Mouse (Mus musculus) gastrocnemius, postnatal 25 days (tissue): ENCODE results near the gene Rad51b. TPM values are rescaled to one million over a fixed set of nuclear protein-coding genes. Genes with fewer than 3 reads are reported as not detected.
A peak's percentile ranks its signal among the peaks of the same experiment; 100 is the strongest.

Experiments used
- DNase-seq: peaks from one replicate; pipeline ENCODE4 v3.0.0; 2022
- total RNA-seq, 2 experiments: library from RNA; stranded (reverse); gene quantifications; 1 replicate in 1 of 2; 2 replicates in 1 of 2; pipeline ENCODE4 v1.2.3; 2021

The Rad51b gene
- total RNA-seq, 2 experiments from 2014 or later = 0.13 TPM; not detected in 1

DNA sequence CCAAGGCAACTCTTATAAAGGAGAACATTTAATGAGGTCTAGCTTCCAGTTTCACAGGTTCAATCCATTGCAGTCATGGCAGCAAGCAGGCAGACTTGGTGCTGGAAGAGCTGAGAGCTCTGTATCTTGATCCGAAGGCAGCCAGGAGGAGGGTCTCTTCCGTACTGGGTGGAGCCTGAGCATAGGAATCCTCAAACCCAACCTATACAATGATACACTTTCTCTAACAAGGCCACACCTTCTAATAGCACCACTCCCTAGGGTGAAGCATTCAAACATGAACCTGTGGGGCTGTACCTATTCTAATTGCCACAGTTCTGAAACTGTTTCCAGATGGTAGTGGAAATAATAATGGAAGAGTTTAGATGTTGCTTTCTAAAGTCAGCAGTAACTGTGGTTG, 33.5 kb downstream of the Rad51b start:
- DNase-seq = no peak

DNA sequence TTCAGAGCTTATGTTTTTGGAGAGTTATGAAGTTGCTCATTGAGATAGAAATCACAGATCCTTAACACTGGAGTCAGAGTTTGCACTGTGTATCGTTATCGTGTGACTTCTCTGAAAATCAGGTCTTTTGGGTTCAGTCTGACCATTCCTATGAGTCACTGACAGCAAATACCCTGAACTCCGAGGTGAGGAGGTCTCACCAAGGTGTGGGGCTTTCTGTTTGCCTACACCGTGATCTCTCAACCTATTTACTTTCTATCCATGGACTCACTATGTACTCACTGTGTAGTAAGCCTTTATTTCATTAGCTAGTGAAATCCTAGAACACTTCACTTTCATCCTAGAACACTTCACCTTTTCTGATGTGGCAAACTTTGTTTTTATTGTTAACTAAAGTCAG, 34.6 kb downstream of the Rad51b start:
- DNase-seq = no peak

- DNase-seq = no peak
Measured at GRCm38 (mm10) chr12:79338791-79339190, 41.7 kb downstream of the Rad51b start.

DNA sequence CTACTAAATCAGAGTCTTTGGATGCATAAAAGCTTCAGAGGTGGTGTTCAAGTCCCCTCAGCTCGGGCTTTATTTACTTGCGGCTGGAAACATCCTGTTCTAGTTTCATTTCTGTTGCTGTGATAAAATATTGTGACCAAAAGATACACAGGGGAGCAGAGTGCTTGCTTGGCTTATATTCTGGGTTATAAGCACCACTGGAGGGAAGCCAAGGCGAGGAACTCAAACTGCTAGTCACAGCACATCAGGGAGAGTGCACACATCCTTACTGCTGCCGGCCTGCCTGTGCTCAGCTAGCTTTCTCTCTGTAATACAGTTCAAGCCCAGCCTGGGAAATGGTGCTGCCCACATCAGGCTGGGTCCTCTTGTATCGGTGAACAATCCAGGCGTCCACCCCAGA, 43.4 kb downstream of the Rad51b start:
- no peak for DNase-seq

DNA sequence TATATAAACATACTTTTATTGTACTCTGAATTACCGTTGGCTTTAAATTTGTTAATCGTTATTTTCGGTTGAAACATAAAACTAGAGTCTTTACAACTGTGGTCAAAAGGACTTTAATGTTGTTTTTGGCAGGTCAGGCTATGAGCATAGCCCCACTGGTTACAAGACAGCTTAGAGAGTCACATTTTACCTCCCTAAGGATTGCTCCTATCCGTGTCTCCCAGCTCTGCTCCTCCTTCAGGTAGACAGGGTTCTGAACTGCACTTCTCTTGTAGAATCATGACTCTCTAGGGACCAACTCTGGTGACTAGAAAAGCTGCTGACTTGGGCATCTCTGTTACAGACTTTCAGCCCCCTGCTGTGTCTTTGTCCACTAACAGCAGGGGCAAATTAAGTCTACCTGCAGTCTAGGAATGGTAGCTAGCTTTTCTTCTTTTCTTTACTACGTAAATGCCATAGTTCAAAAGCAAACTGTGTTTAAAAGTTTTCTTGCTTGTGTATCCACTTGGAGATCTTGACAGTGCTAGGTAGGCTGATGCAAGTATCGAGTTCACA, 44.3 kb downstream of the Rad51b start:
- no peak for DNase-seq

DNA sequence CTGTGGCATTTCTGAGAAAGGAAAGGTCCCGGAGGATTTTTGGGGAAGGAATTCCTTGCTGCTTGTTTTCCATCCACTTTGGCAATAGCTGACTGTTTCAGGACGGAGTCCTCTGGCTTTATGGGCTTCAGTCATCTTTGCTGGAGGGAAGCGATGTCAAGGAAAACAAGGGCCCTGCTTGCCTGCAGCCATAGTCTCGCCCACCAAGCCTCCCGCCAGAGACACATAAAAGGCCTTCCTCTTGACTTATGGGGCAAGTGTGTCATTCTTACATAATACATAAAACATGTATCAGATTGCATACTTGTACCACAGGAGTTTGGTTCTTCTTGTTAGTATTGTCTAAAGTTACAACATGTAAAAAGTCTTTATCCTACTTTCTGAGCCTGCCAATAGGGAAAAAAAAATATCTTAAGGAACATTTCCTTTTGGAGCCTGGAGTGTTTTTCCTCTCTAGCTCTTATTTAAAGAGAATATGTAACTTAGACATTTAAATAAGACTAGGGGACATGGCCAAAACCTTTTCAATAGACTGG, 49.2 kb downstream of the Rad51b start:
- no peak for DNase-seq

DNA sequence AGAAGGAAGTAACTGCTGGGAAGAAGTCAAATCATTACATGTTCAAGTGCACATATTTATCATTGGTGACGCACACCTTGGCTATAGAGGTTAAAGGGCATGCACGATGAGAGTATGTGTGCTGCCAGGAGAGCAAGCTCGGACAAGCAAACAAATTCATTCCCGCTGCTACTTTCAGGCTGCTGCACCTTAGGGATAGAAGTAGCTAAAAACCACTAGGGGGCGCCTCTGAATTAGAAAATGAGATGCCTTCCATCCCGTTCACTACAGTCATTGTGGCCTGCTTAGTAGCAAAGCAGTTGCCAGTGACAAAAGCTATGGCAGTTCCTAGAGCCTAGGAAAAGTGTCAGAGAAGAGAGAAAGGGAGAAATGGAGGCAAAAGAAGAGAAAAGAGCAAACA, 50.6 kb downstream of the Rad51b start:
- no peak for DNase-seq

- DNase-seq = no peak
Measured at GRCm38 (mm10) chr12:79351461-79351860, 54.4 kb downstream of the Rad51b start.

GRCm38 (mm10) chr12:79352086-79352741, 55.1 kb downstream of the Rad51b start:
- no peak for DNase-seq

DNA sequence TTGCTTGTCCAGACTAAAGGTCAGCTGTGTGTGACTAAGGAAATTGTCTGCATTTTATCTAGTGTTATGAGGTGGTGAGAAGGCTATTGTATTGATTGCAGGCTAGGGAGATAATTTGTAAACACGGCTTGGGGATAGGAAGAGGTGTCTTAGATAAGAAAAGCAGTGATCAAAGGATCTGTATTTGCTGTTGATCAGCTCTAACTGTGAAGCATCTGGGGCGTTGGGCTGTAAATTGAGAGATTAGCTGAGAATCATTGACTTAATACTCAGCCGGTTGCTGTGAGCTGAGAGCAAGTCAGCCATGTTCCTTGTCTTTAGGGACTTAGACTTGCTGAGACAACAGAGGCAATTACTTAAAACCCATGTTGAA, 55.6 kb downstream of the Rad51b start:
- DNase-seq = no peak

GRCm38 (mm10) chr12:79353356-79353755, 56.3 kb downstream of the Rad51b start:
- DNase-seq = no peak

DNA sequence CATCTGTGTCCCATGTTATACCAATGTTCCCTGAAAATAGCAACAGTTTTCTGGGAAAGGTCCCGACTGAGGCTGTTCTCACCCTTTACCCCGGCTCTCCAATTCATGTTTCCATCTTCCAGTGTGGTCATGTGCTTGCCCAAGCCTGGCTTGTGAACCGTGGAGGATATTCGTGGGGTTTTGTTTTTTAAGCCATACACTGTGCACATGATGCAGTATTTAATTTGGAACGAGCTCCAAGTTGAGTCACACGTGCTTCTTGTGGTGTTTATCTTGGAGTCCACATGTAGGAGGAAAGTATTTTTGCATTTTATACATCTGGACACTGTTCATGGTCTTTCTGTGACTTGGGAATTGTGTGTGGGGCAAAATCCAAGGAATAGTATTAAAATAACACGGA, 57.5 kb downstream of the Rad51b start:
- DNase-seq = no peak

DNA sequence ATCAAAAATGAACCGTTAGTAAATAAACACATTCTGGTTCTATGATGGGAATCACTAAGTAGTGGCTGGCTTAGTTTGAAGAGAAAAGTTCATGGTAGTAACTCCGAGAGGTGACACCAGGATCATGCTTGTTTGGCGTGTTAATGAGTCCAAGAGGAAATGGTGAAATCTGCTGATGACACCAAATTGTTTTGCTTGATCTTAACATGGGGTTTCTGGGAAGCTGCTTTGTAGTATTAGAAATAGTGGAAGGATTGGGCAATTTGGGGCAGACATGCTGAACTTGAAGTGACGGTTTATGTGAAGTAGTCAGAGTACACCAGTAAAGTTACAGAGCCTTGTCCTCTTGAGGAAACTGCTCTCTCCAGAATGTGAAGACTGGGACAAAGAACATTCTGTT, 59.1 kb downstream of the Rad51b start:
- DNase-seq = no peak

DNA sequence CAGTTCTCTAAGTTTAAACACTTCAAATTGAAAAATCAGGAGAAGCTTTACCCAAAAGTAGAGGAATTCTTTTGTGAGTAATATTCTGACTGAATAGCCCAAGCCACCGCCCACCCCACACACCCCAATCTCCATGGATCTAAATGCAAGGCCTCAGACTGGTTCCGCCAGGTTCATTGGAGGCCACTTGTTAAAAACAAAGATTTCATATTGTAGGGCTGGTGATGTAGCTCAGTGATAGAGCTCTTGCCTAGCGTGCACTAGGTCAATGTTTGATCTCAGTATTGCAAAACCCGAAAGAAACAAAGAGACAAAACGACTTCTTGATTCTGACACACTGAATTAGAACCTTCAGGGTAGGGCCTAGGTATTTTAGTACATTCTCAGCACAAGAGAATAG, 60.5 kb downstream of the Rad51b start:
- no peak for DNase-seq

DNA sequence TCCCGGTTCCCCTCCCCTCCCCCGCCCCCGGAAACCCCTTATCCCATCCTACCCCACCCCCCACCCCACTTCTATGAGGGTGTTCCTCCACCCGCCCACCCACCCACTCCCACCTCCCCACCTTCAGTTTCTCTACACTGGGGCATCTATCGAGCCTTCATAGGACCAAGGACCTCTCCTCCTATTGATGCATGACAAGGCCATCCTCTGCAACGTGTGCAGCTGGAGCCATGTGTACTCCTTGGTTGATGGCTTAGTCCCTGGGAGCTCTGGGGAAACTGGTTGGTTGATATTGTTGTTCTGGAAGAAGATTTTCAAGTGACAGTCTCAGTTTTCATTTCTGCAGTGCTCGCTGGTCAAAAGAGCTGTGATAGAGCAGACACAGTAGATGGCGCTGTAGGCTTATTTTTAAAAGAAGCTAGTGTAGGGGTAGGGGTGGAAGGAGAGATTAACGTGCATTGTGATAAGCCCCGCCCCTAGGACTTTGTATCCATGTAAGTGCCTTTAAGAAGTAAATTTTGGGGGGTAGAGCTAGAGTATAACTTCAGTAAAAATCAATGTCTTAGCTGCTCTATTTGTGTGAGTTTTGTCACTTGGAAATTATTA, 61.6 kb downstream of the Rad51b start:
- DNase-seq = peak; percentile 23

DNA sequence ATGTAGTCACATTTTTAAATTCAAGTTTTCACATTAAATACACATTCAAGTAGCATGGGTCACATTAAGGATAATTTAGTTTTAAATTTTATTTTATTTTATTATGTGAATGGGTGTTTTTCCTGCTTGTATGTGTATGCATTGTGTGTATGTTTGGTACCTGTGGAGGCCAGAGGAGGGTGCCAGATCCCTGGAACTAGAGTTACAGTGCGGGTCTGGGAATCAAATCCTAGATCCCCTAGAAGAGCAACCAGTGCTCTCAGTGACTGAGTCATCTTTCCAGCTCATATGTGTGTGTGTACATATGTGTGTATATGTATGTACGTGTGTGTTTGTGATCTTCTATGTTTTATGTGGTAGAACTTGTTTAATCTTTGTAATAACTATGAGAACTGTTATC, 62.3 kb downstream of the Rad51b start:
- DNase-seq = no peak

DNA sequence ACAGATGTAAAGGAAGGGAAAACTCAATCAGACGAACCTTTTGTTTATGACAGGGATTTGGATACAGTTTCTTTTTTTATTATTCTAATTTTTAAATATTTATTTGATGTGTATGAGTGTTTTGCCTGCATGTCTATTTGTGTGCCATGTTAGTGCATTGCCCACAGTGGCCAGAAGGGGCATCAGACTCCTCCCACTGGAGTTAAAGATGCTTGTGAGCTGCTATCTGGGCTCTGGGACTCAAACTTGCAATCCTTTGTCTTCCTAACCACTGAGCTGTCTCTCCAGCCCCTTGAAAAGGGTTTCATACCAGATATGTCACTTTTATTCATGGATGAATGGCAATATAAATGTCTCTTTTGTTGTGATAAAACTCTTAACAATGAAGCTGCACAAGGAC, 65.1 kb downstream of the Rad51b start:
- DNase-seq = no peak

- no peak for DNase-seq
Measured at GRCm38 (mm10) chr12:79364284-79364683, 67.2 kb downstream of the Rad51b start.

DNA sequence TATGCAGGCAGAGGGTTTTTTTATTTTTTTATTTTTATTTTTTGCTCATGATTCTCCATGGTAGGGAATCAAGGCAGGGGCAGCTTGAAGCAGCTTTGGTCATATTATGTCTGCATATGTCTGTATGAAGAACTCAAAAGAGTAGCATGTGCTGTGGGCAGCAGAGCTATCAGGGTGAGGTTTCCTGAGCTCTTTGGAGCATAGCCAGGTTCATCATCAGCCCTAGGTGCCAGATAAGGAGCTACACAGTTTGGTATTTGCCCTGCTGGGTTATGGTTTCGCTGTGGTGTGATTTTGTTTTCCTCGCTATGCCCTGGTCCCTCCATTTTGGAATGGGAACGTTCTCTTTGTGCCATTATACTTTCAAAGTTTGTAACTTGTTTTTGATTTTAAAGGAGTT, 71.7 kb downstream of the Rad51b start:
- no peak for DNase-seq

GRCm38 (mm10) chr12:79369512-79370165, 72.6 kb downstream of the Rad51b start:
- no peak for DNase-seq

DNA sequence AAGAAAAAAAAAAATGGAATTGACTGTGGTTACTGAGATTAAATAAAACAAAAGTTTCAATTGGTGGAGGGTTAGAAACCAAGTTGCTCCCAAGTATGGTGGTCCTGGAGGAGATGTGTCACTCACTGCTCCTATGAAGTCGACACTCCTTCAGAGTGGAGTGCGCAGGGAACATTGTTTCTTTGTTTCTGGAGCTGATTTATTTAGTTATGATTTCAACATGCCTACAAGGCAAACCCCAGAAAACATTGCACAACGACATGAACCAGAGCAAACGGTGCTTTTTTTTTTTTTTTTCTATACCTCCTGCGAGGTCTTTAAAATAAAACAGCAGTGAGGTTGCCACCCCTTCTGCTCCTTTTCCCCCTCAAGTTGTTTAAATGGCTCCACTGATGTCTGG, 75.6 kb downstream of the Rad51b start:
- DNase-seq = no peak

DNA sequence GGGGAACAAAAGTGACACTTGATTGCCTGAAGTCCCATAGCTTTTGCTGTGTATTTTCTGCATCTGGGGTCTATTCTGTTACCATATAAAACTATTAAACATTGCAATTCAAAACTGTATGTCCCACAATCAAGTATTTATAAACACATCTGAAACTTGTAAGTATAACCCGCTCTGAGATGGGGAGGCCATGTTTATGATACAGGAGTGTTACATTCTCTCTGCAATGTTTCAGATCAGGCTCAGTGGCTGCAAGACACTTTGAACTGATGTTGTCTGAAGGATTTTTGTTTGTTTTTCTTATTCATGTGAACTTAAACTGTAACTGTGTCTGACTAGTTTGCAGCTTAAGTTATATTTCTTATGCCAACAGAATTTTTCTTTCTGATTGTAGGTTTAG, 80.3 kb downstream of the Rad51b start:
- no peak for DNase-seq

GRCm38 (mm10) chr12:79377861-79378260, 80.8 kb downstream of the Rad51b start:
- no peak for DNase-seq
